Mouse (Mus musculus): ENCODE data around the gene Nudt8. TPM values are rescaled to one million over a fixed set of nuclear protein-coding genes. Genes with fewer than 3 reads are reported as not detected.
"Not testable (repeated sequence)": the region's sequence is repeated elsewhere in the genome, so short reads cannot be mapped to it uniquely, and the experiment has no call there.

Gene Nudt8
- polyA plus RNA-seq, 1 experiment = 0.73 TPM

- TF ChIP-seq GATA1 (IDR thresholded peaks at IDR 0.05; ENCODE audit: low read length) = no peak
- TF ChIP-seq TAL1 (IDR thresholded peaks at IDR 0.05; ENCODE audit: low read length) = no peak
- peaks cover 30% of the 10 kb centered on the region for H3K4me1 ChIP-seq (ENCODE audit: control insufficient read depth)
- H3K27me3 ChIP-seq (ENCODE audit: control insufficient read depth) = no peaks in the 10 kb centered on the region
- peaks cover 9% of the 10 kb centered on the region for H3K36me3 ChIP-seq (ENCODE audit: control insufficient read depth)
- H3K9me3 ChIP-seq (ENCODE audit: control insufficient read depth, low read length) = no peaks in the 10 kb centered on the region
- peak overlapping the region; percentile 32 for H3K4me3 ChIP-seq (replicated peaks)
These were observed 36.1 kb downstream of the Nudt8 start for GRCm38 (mm10) chr19:4036327-4037045.

GRCm38 (mm10) chr19:4037154-4037787, 36.9 kb downstream of the Nudt8 start:
- H3K36me3 ChIP-seq (ENCODE audit: control insufficient read depth); H3K9me3 ChIP-seq (ENCODE audit: control insufficient read depth, low read length): not testable (repeated sequence)
- H3K4me1 ChIP-seq (ENCODE audit: control insufficient read depth) = peaks cover 34% of the 10 kb centered on the region

GRCm38 (mm10) chr19:4037788-4038232, 37.4 kb downstream of the Nudt8 start, which contains the start of gene Gstp1:
Gstp1 (minus strand) TSS chr19:4037985.
- Histone ChIP-seq H3K4me3 (replicated peaks) (peak within 1 kb of the TSS; percentile 69), H3K27me3 (ENCODE audit: control insufficient read depth) (no peaks in the 10 kb centered on the region), H3K9me3 (ENCODE audit: control insufficient read depth, low read length) (no peaks in the 10 kb centered on the region), H3K4me1 (ENCODE audit: control insufficient read depth) (peaks cover 33% of the 10 kb centered on the region), H3K36me3 (ENCODE audit: control insufficient read depth) (peaks cover 9% of the 10 kb centered on the region)
- TF ChIP-seq TAL1 (IDR thresholded peaks at IDR 0.05; ENCODE audit: low read length) (no peak), GATA1 (IDR thresholded peaks at IDR 0.05; ENCODE audit: low read length) (no peak)

More at GRCm38 (mm10) chr19:4037154-4037787, 36.9 kb downstream of the Nudt8 start:
- not testable (repeated sequence) for H3K27me3 ChIP-seq (ENCODE audit: control insufficient read depth)
- H3K4me3 ChIP-seq (replicated peaks) = peak overlapping the region; percentile 69

- peaks cover 52% of the 10 kb centered on the region for H3K4me1 ChIP-seq (ENCODE audit: control insufficient read depth)
- not testable (repeated sequence) for H3K9me3 ChIP-seq (ENCODE audit: control insufficient read depth, low read length); H3K4me3 ChIP-seq (replicated peaks); H3K36me3 ChIP-seq (ENCODE audit: control insufficient read depth); H3K27me3 ChIP-seq (ENCODE audit: control insufficient read depth)
These were observed 40.6 kb downstream of the Nudt8 start for GRCm38 (mm10) chr19:4040941-4041340.

GRCm38 (mm10) chr19:4041500-4041899, 41.1 kb downstream of the Nudt8 start:
- not testable (repeated sequence) for H3K36me3 ChIP-seq (ENCODE audit: control insufficient read depth); H3K27me3 ChIP-seq (ENCODE audit: control insufficient read depth); H3K4me3 ChIP-seq (replicated peaks); H3K9me3 ChIP-seq (ENCODE audit: control insufficient read depth, low read length)
- H3K4me1 ChIP-seq (ENCODE audit: control insufficient read depth) = peaks cover 52% of the 10 kb centered on the region

- no peaks in the 10 kb centered on the region for H3K27me3 ChIP-seq (ENCODE audit: control insufficient read depth)
- H3K4me3 ChIP-seq (replicated peaks) = no peak overlapping the region
- TF ChIP-seq TAL1 (IDR thresholded peaks at IDR 0.05; ENCODE audit: low read length) = no peak
- TF ChIP-seq GATA1 (IDR thresholded peaks at IDR 0.05; ENCODE audit: low read length) = no peak
- peaks cover 55% of the 10 kb centered on the region for H3K4me1 ChIP-seq (ENCODE audit: control insufficient read depth)
- no peaks in the 10 kb centered on the region for H3K36me3 ChIP-seq (ENCODE audit: control insufficient read depth)
- H3K9me3 ChIP-seq (ENCODE audit: control insufficient read depth, low read length) = no peaks in the 10 kb centered on the region
These were observed 41.7 kb downstream of the Nudt8 start for GRCm38 (mm10) chr19:4042124-4042523.

- H3K9me3 ChIP-seq (ENCODE audit: control insufficient read depth, low read length); H3K4me3 ChIP-seq (replicated peaks); H3K36me3 ChIP-seq (ENCODE audit: control insufficient read depth); H3K27me3 ChIP-seq (ENCODE audit: control insufficient read depth): not testable (repeated sequence)
- peaks cover 52% of the 10 kb centered on the region for H3K4me1 ChIP-seq (ENCODE audit: control insufficient read depth)
These were observed 43.7 kb downstream of the Nudt8 start for GRCm38 (mm10) chr19:4044109-4044508.

GRCm38 (mm10) chr19:4045966-4046865, 45.8 kb downstream of the Nudt8 start, which contains the start of gene Gstp2:
Gstp2 (minus strand) TSS chr19:4046023.
- Histone ChIP-seq H3K4me3 (replicated peaks) (peak within 1 kb of the TSS; percentile 53), H3K36me3 (ENCODE audit: control insufficient read depth) (no peaks in the 10 kb centered on the region), H3K4me1 (ENCODE audit: control insufficient read depth) (peaks cover 56% of the 10 kb centered on the region), H3K27me3 (ENCODE audit: control insufficient read depth) (no peaks in the 10 kb centered on the region), H3K9me3 (ENCODE audit: control insufficient read depth, low read length) (peaks cover 3% of the 10 kb centered on the region)
- TF ChIP-seq GATA1 (IDR thresholded peaks at IDR 0.05; ENCODE audit: low read length) (no peak), TAL1 (IDR thresholded peaks at IDR 0.05; ENCODE audit: low read length) (no peak; the same call in 2 of the 3 replicates)

GRCm38 (mm10) chr19:4046866-4047254, 46.5 kb downstream of the Nudt8 start:
- peaks cover 5% of the 10 kb centered on the region for H3K9me3 ChIP-seq (ENCODE audit: control insufficient read depth, low read length)
- TF ChIP-seq GATA1 (IDR thresholded peaks at IDR 0.05; ENCODE audit: low read length) (no peak), TAL1 (IDR thresholded peaks at IDR 0.05; ENCODE audit: low read length) (no peak; the same call in 2 of the 3 replicates)
- peaks cover 56% of the 10 kb centered on the region for H3K4me1 ChIP-seq (ENCODE audit: control insufficient read depth)
- no peaks in the 10 kb centered on the region for H3K36me3 ChIP-seq (ENCODE audit: control insufficient read depth)
- H3K4me3 ChIP-seq (replicated peaks) = peak overlapping the region; percentile 53
- H3K27me3 ChIP-seq (ENCODE audit: control insufficient read depth) = no peaks in the 10 kb centered on the region
